Mouse (Mus musculus) hindbrain, embryonic 13.5 days (tissue): ENCODE measurements around the gene Fos. TPM values are rescaled to one million over a fixed set of nuclear protein-coding genes. Genes with fewer than 3 reads are reported as not detected.
"Not testable (repeated sequence)": the region's sequence is repeated elsewhere in the genome, so short reads cannot be mapped to it uniquely, and the experiment has no call there.

Source experiments
- ATAC-seq: fragments of 200-750 bp; cut with Nextera tagmentation; 2 replicates; pipeline ENCODE4 v1.8.0; 2017; ENCODE audit warnings: moderate TSS enrichment; ENCODE audit not compliant: low FRiP score
- H3K27ac ChIP-seq: fragments of 300-500 bp; sonication (generic); 2 replicates; pipeline ENCODE4 v1.5.1; 2015; ENCODE audit warnings: inconsistent platforms, mild to moderate bottlenecking, moderate library complexity
- H3K27me3 ChIP-seq: fragments of 300-500 bp; sonication (generic); 2 replicates; pipeline ENCODE4 v1.6.1; 2015; ENCODE audit warnings: mild to moderate bottlenecking, inconsistent platforms
- H3K36me3 ChIP-seq: fragments of 300-500 bp; sonication (generic); 2 replicates; pipeline ENCODE4 v1.6.1; 2015; ENCODE audit warnings: mild to moderate bottlenecking, inconsistent platforms
- H3K4me1 ChIP-seq: fragments of 300-500 bp; sonication (generic); replicated peaks from 2 replicates; pipeline ENCODE4 v1.6.1; 2015; ENCODE audit warnings: inconsistent platforms
- H3K4me2 ChIP-seq: fragments of 300-500 bp; sonication (generic); 2 replicates; pipeline ENCODE4 v1.6.1; 2015; ENCODE audit warnings: inconsistent platforms, mild to moderate bottlenecking, moderate library complexity
- H3K4me3 ChIP-seq: fragments of 300-500 bp; sonication (generic); 2 replicates; pipeline ENCODE4 v1.5.1; 2015; ENCODE audit warnings: mild to moderate bottlenecking, inconsistent platforms
- H3K9ac ChIP-seq: fragments of 300-500 bp; sonication (generic); 2 replicates; pipeline ENCODE4 v1.6.1; 2015; ENCODE audit warnings: mild to moderate bottlenecking, inconsistent platforms
- H3K9me3 ChIP-seq: fragments of 300-500 bp; sonication (generic); 2 replicates; pipeline ENCODE4 v1.6.1; 2016; ENCODE audit warnings: inconsistent platforms
- WGBS: fragments of 180-500 bp; shearing (Covaris S2); methylation state at CpG from one replicate; pipeline ENCODE4 v1.1.7; 2015; 5-methylcytosine and 5-hydroxymethylcytosine counted together
- polyA plus RNA-seq: library from polyadenylated mRNA; unstranded; fragments of >200 nt; fragmentation: Nextera tagmentation; extraction: Ambion mirVana; gene quantifications from 2 replicates; pipeline ENCODE4 v1.2.1, GENCODE M21; 2015

The Fos gene
- polyA plus RNA-seq, 1 experiment from 2014 or later: 2.5 TPM

- H3K4me3 ChIP-seq: no peak overlapping the region
- H3K36me3 ChIP-seq: no peaks in the 10 kb centered on the region
- WGBS: 94% methylated on average over 6 of the region's 6 CpGs
- H3K9ac ChIP-seq: no peak overlapping the region
- no peak overlapping the region for H3K27ac ChIP-seq
- H3K27me3 ChIP-seq: no peaks in the 10 kb centered on the region
- no peak for ATAC-seq
- H3K9me3 ChIP-seq: no peaks in the 10 kb centered on the region
- peaks cover 14% of the 10 kb centered on the region for H3K4me1 ChIP-seq
- no peak overlapping the region for H3K4me2 ChIP-seq
These were observed 45.9 kb downstream of the Fos start for GRCm38 (mm10) chr12:85519553-85519952.

DNA sequence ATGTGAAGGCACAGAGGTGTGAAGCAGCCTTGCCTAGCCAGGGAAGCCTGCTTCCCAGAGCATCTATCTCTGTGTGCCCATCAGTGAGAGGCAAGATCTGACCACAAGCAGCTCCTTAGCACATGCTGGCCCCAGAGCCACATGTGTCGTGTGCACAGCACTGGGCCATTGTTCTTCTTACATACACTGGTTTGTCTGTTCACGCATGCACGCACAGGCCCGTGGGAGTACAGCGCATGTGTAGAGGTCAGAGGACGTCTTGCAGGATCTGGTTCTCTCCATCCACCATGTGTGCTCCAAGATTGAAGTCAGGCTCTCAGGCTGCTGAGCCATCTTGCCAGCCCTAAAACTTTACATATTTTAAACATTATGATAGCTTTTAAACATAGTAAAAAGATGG, 47.4 kb downstream of the Fos start:
- no peaks in the 10 kb centered on the region for H3K36me3 ChIP-seq
- ATAC-seq: no peak
- H3K4me1 ChIP-seq: peaks cover 18% of the 10 kb centered on the region
- H3K9ac ChIP-seq: no peak overlapping the region
- H3K27ac ChIP-seq: no peak overlapping the region
- no peak overlapping the region for H3K4me2 ChIP-seq
- H3K4me3 ChIP-seq: no peak overlapping the region
- 72% methylated on average over 6 of the region's 6 CpGs for WGBS
- H3K9me3 ChIP-seq: no peaks in the 10 kb centered on the region
- H3K27me3 ChIP-seq: no peaks in the 10 kb centered on the region

DNA sequence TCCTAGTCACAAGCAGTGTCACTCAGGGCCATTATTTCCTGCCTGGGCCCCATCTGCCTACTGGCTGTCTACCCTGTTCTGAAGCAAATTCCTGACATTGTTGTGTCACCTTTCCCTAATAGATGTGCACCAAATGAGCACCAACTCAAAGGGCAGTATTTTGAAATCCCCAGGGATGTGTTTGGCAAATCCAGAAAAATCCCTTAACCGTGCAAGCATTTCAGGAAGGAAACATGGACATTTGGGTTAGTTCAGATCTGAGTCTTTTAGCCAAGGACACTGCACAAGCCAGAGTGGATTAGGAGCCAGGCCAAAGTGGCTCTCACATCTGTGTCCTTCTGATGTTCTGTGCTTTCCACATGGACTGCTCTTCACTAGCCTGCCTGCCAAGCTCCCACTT, 48.0 kb downstream of the Fos start:
- 77% methylated on average over 1 of the region's 1 CpGs for WGBS

DNA sequence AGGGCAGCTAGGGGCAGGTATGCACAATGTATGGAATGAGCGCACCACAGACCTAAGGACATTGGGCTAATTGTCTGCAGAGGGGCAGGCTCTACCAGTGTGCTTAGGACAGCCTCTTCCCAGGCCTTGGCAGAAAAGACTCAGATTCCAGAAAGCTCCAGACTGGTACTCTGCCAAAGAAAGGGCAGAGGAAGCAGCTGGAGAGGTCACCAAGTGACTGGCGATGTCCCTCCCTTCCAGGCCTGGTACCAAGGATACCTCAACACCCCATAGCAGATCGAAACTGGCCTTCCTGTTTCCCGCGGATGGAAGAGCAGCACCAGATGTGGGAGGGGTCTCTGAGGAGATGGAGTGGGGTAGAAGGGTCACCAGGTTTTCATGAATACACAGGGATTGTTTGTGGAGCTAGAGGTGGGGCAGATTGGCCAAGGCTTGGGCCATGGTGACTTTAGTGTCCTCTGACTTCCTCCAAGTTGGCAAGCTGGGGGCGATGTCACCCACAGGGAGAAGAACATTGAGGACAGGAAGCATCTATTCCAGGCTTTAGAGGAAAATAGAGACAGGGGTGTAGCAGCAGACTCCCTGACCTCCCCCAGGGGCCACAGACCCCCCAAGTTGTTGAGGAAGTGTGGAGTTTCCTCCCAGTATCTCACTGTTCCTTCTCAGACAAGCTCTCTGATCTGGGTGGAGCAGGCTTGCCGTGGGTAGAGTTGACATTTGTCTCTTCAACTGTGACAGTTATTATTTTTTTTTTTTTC, 49.1 kb downstream of the Fos start:
- WGBS: 69% methylated on average over 7 of the region's 7 CpGs

More for the DNA sequence above, 48.0 kb downstream of the Fos start:
- no peaks in the 10 kb centered on the region for H3K27me3 ChIP-seq
- H3K4me3 ChIP-seq: no peak overlapping the region
- H3K36me3 ChIP-seq: no peaks in the 10 kb centered on the region
- no peaks in the 10 kb centered on the region for H3K9me3 ChIP-seq
- H3K9ac ChIP-seq: no peak overlapping the region
- H3K4me1 ChIP-seq: peaks cover 18% of the 10 kb centered on the region
- ATAC-seq: no peak
- no peak overlapping the region for H3K4me2 ChIP-seq
- H3K27ac ChIP-seq: no peak overlapping the region

DNA sequence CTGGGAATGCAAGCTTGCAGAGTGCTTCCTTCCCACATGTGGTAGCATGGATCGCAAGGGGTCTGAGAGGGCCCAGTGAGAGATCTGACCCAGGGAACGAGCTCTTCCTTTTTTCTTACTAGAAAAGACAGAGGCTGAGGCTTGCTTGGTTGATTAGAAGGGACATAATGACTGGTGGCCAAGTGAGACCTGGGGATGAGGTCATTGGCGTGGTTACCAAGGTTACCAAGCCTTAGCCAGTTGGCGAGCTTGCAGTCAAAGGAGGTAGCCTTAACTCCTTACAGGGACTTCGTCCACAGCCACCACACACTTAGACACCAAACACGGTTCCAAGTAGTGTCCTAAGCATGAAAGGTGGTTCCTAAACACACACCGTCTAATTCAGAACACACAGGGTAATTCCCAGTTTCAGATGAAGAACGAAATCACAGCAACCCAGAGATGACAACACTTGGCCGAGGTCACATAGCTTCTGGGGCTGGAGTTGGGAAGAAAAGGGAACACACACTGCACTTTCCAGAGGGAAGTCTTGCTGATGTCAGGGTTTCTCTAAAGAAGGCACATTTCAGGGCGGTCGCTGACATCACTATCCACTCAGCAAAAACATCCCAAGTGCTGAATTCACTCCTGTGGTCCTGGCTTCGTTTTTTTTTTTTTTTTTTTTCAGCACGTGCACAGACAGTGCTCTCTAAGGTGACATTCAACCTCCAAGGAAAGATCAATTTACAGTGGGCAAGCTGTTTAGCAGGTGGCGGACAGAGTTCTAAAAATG, 49.9 kb downstream of the Fos start:
- 61% methylated on average over 14 of the region's 14 CpGs for WGBS
- Histone ChIP-seq H3K4me3 (no peak overlapping the region), H3K36me3 (no peaks in the 10 kb centered on the region), H3K4me2 (no peak overlapping the region), H3K9me3 (no peaks in the 10 kb centered on the region), H3K4me1 (peaks cover 18% of the 10 kb centered on the region), H3K27ac (no peak overlapping the region), H3K9ac (no peak overlapping the region), H3K27me3 (no peaks in the 10 kb centered on the region)
- no peak for ATAC-seq

More for the DNA sequence above, 49.1 kb downstream of the Fos start:
- Histone ChIP-seq H3K4me3 (no peak overlapping the region), H3K27ac (no peak overlapping the region), H3K4me1 (peaks cover 18% of the 10 kb centered on the region), H3K36me3 (no peaks in the 10 kb centered on the region), H3K9ac (no peak overlapping the region), H3K4me2 (no peak overlapping the region), H3K9me3 (no peaks in the 10 kb centered on the region), H3K27me3 (no peaks in the 10 kb centered on the region)
- ATAC-seq: no peak

DNA sequence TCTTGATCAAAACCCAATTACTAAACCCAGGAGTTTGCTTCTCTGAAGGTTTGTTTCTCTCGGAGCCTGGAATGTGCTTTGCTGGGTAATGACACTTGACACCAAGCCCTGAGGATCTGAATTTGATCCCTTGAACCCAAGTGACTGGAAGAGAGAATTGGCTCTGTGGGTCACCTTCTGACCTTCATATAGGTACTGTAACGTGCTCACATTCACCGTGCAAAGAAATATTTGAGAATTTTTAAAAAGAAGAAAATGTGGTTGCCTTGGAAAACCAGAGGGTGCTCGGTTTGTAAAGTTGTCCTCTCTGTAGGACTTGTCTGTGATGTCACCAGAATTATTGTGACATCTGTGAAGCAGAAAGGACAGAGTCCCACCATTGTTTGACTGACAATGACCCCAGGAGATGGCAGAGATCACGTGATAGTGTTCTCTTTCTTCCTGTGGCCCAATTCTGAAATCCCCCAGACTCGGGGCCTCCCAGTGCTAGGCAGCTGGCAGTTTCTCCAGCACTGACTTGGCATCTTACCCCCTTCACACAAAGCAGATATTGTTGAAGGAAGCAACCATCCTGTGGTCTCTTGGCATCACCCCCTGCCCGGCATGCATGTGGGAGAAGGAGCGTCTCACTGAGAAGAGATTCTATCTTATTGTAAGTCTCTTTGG, 50.6 kb downstream of the Fos start:
- H3K4me2 ChIP-seq: no peak overlapping the region
- no peaks in the 10 kb centered on the region for H3K9me3 ChIP-seq
- H3K4me1 ChIP-seq: peaks cover 18% of the 10 kb centered on the region
- no peak overlapping the region for H3K9ac ChIP-seq
- no peaks in the 10 kb centered on the region for H3K36me3 ChIP-seq
- H3K27me3 ChIP-seq: no peaks in the 10 kb centered on the region
- 28% methylated on average over 8 of the region's 8 CpGs for WGBS
- ATAC-seq: peak; percentile 74
- no peak overlapping the region for H3K4me3 ChIP-seq
- H3K27ac ChIP-seq: peak overlapping the region; percentile 58; the same call in 1 of the 2 replicates

GRCm38 (mm10) chr12:85524859-85525495, 51.3 kb downstream of the Fos start:
- not testable (repeated sequence) for H3K4me3 ChIP-seq, H3K9me3 ChIP-seq, ATAC-seq, H3K36me3 ChIP-seq, H3K4me2 ChIP-seq, H3K27me3 ChIP-seq, H3K9ac ChIP-seq
- 62% methylated on average over 11 of the region's 11 CpGs for WGBS
- H3K27ac ChIP-seq: peak overlapping the region; percentile 58; the same call in 1 of the 2 replicates
- peaks cover 18% of the 10 kb centered on the region for H3K4me1 ChIP-seq

Other genes with a start within 250 kb of the Fos start
- 9.2 and 9.8 TPM in 2 replicates for gene Mlh3, start 203.3 kb upstream of the Fos start, polyA plus RNA-seq
- 65.8 and 72.4 TPM in 2 replicates for gene Acyp1, start 185.5 kb upstream of the Fos start, polyA plus RNA-seq
- gene Zc2hc1c, start 185.3 kb upstream of the Fos start, polyA plus RNA-seq: 1.2 and 1.5 TPM in 2 replicates
- 12.8 and 13.7 TPM in 2 replicates for gene Nek9, start 134.5 kb upstream of the Fos start, polyA plus RNA-seq
- gene Tmed10, start 99.0 kb upstream of the Fos start, polyA plus RNA-seq: 198 TPM in 2 replicates
- 0.32 and 0.42 TPM in 2 replicates for gene Jdp2, start 125.1 kb downstream of the Fos start, polyA plus RNA-seq
- gene Batf, start 212.8 kb downstream of the Fos start, polyA plus RNA-seq: 1.5 and 1.7 TPM in 2 replicates